Mouse (Mus musculus) cerebellum, adult 9-10 months (tissue): ENCODE results near the gene H2-DMb2.

Experiments used
- DNase-seq: peaks from one replicate; pipeline ENCODE4 v3.0.0; 2022

The H2-DMb2 gene

GRCm38 (mm10) chr17:34143033-34143432 lies at the start of gene H2-DMb2:
TSS of gene H2-DMb2 (plus strand) at chr17:34143307.
- DNase-seq = no peak

GRCm38 (mm10) chr17:34094283-34095035 lies 48.6 kb upstream of the H2-DMb2 start:
- no peak for DNase-seq

GRCm38 (mm10) chr17:34096497-34097010 lies 46.6 kb upstream of the H2-DMb2 start:
- DNase-seq = no peak

- DNase-seq = no peak
These were observed 45.8 kb upstream of the H2-DMb2 start for GRCm38 (mm10) chr17:34097272-34097671.

- DNase-seq = no peak
These were observed 44.2 kb upstream of the H2-DMb2 start for GRCm38 (mm10) chr17:34098709-34099479.

- DNase-seq = no peak
These were observed 43.6 kb upstream of the H2-DMb2 start for GRCm38 (mm10) chr17:34099531-34099930.

- DNase-seq = no peak
These were observed 41.9 kb upstream of the H2-DMb2 start for GRCm38 (mm10) chr17:34101185-34101584.

GRCm38 (mm10) chr17:34101604-34102032 lies 41.5 kb upstream of the H2-DMb2 start:
- peak; percentile 92 for DNase-seq

- no peak for DNase-seq
These were observed 40.3 kb upstream of the H2-DMb2 start for GRCm38 (mm10) chr17:34102831-34103230.

- DNase-seq = no peak
These were observed 38.3 kb upstream of the H2-DMb2 start for GRCm38 (mm10) chr17:34104804-34105203.

- no peak for DNase-seq
These were observed 36.6 kb upstream of the H2-DMb2 start for GRCm38 (mm10) chr17:34106555-34106954.

GRCm38 (mm10) chr17:34107109-34107867 lies 35.8 kb upstream of the H2-DMb2 start:
- DNase-seq = no peak

- no peak for DNase-seq
These were observed 34.6 kb upstream of the H2-DMb2 start for GRCm38 (mm10) chr17:34108460-34108859.

- peak; percentile 23 for DNase-seq
These were observed 33.9 kb upstream of the H2-DMb2 start for GRCm38 (mm10) chr17:34109038-34109805.

GRCm38 (mm10) chr17:34109806-34110195 lies 33.3 kb upstream of the H2-DMb2 start:
- DNase-seq = peak; percentile 17

- DNase-seq = no peak
These were observed 32.8 kb upstream of the H2-DMb2 start for GRCm38 (mm10) chr17:34110309-34110708.

- DNase-seq = no peak
These were observed 29.0 kb upstream of the H2-DMb2 start for GRCm38 (mm10) chr17:34114114-34114513.

GRCm38 (mm10) chr17:34116736-34117370 lies 26.3 kb upstream of the H2-DMb2 start:
- DNase-seq = peak; percentile 57

GRCm38 (mm10) chr17:34117421-34118112 lies 25.5 kb upstream of the H2-DMb2 start:
- DNase-seq = peak; percentile 53

- peak; percentile 81 for DNase-seq
These were observed 24.8 kb upstream of the H2-DMb2 start for GRCm38 (mm10) chr17:34118113-34118872.
